Mouse (Mus musculus): ENCODE measurements around the gene Npas2.

GRCm38 (mm10) chr1:39332456-39332855, 138.9 kb downstream of the Npas2 start:
- TF ChIP-seq CTCF (IDR thresholded peaks at IDR 0.05; ENCODE audit: extremely low read depth, insufficient read length, insufficient replicate concordance, low read depth, low read length) (no peak), POLR2A (IDR thresholded peaks at IDR 0.05; ENCODE audit: low read depth, low read length) (no peak)
